Mouse (Mus musculus): ENCODE data around the gene Zscan2.

DNA sequence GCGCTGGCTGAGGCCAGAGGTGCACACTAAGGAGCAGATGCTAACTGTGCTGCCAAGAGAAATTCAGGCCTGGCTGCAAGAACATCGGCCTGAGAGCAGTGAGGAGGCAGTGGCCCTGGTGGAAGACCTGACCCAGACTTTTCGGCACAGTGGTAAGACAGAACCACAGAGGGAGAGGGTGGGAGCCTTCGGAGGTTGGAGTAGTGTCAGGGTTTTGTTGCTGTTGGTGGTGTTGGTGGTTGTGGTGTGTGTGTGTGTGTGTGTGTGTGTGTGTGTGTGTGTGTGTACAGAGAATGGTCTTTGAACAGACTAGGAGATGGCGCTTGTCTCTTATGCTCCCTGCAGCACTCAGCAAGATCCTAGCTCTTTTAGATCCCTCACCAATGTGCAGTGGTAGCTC lies 2.8 kb downstream of the Zscan2 start:
- TF ChIP-seq GATA1 (IDR thresholded peaks at IDR 0.05; ENCODE audit: borderline replicate concordance, low read length) (no peak), CTCF (IDR thresholded peaks at IDR 0.05; ENCODE audit: low read depth, low read length) (no peak)
